Mouse (Mus musculus): ENCODE results near the gene Eef1akmt3. TPM values are rescaled to one million over a fixed set of nuclear protein-coding genes. Genes with fewer than 3 reads are reported as not detected.
"Not testable (repeated sequence)": the region's sequence is repeated elsewhere in the genome, so short reads cannot be mapped to it uniquely, and the experiment has no call there.

The Eef1akmt3 gene
- polyA plus RNA-seq, 1 experiment = 0.40 TPM

DNA sequence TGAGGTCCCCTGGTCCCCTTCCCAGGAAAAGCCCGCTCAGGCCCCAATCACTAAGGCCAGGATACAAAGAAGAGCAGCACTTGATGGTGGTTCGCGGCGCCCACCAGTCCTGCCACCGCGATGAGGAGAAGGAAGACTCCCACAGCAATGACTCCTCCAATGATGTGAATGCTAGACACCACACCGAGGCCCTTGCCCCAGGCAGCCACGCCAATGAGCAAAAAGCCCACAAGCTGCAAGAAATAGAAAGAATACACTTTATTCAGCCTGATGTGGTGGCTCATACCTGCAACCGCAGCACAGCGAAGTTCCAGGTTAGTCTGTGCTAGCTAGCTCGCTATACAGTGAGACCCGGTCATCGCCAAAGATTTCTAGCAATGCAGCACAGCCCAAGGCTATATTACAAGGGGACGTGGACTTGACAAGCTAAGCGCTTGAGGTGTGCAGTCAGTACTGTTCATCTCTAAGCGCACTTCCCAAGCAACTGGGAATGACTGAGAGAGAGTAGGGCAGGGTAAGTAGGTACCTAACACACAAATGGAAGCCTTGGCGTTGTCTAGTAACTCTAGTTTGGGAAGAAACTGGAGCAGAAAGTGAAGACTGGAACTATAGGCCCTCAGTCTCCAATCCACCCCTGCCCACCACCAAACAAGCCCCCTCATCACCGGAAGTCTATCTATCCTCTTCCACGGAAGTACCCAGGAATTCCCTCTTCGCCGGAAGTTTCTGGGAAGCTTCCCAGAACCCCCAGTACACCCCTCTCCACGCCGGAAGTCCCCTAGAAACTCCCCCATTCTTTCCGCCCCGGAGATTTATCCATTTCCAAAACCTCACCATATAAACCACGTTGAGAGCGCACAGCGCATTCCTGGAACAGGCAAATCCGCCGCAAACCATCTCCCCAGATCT, 28.2 kb upstream of the Eef1akmt3 start:
- peak; percentile 94 for DNase-seq (ENCODE audit: low read depth)
- TF ChIP-seq CTCF (IDR thresholded peaks at IDR 0.05; ENCODE audit: borderline replicate concordance, extremely low read depth, insufficient read depth, insufficient read length) (no peak), POLR2A (IDR thresholded peaks at IDR 0.05; ENCODE audit: borderline replicate concordance, extremely low read depth, insufficient read depth, insufficient read length, poor library complexity, severe bottlenecking) (no peak)

DNA sequence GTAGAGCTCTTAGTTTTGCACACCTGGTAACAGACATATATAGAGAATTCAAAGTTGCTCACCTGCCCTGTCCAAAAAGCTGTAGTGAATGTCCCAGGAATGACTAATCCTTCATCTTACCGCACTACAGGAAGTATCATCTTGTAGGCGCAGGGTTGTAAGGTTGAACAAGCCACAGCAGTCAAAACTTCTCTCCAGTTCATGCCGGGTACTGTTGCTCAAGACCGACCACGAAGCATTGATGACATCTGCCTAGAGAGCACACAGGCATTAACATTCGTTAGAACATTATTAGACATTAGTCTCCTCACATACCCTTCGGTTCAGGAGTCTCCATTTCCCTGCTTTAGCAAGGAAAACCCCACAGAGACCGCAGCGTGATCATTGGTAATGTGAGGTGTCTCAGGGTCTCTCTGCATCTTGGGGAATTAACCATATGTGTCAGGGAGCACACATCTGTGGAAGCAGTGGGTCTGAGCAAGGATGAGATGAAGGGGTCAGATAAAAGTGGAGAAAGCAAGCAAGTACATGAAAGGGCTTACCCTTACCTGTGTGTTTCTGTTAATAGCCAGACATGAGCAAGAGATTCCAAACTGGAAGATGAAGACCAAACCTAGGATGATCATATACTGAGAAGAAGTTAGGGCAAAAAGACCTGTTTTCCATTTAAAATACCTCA, 27.2 kb upstream of the Eef1akmt3 start:
- TF ChIP-seq CTCF (IDR thresholded peaks at IDR 0.05; ENCODE audit: borderline replicate concordance, extremely low read depth, insufficient read depth, insufficient read length) = no peak
- TF ChIP-seq POLR2A (IDR thresholded peaks at IDR 0.05; ENCODE audit: borderline replicate concordance, extremely low read depth, insufficient read depth, insufficient read length, poor library complexity, severe bottlenecking) = no peak
- no peak for DNase-seq (ENCODE audit: low read depth)

DNA sequence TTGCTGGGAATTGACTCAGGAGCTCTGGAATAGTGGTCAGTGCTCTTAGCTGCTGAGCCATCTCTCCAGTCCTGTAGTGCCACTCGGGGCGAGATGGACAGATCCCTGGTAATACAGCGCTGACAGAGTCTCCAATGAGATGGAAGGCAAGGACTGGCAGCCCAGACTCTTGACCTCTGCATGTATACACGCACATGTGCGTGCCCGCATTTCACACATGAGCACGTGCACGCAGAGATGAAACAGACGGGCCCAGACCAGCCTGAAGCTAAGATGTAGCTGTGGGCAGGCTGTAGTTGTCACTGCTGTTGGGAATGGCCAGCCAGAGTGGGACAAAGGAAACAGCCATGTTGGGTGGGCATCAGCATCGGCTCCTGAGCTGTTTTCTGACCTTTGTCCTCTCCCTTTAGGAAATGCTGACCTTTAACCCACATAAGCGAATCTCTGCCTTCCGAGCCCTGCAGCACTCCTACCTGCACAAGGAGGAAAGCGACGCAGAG, 25.3 kb upstream of the Eef1akmt3 start:
- no peak for DNase-seq (ENCODE audit: low read depth)
- TF ChIP-seq POLR2A (IDR thresholded peaks at IDR 0.05; ENCODE audit: borderline replicate concordance, extremely low read depth, insufficient read depth, insufficient read length, poor library complexity, severe bottlenecking) = no peak
- TF ChIP-seq CTCF (IDR thresholded peaks at IDR 0.05; ENCODE audit: borderline replicate concordance, extremely low read depth, insufficient read depth, insufficient read length) = no peak

GRCm38 (mm10) chr10:127065981-127066380, 24.7 kb upstream of the Eef1akmt3 start:
- DNase-seq (ENCODE audit: low read depth) = no peak
- TF ChIP-seq POLR2A (IDR thresholded peaks at IDR 0.05; ENCODE audit: borderline replicate concordance, extremely low read depth, insufficient read depth, insufficient read length, poor library complexity, severe bottlenecking) (no peak), CTCF (IDR thresholded peaks at IDR 0.05; ENCODE audit: borderline replicate concordance, extremely low read depth, insufficient read depth, insufficient read length) (no peak)

GRCm38 (mm10) chr10:127063913-127064870, 22.9 kb upstream of the Eef1akmt3 start:
- DNase-seq (ENCODE audit: low read depth) = peak; percentile 64
- TF ChIP-seq POLR2A (IDR thresholded peaks at IDR 0.05; ENCODE audit: borderline replicate concordance, extremely low read depth, insufficient read depth, insufficient read length, poor library complexity, severe bottlenecking) (no peak), CTCF (IDR thresholded peaks at IDR 0.05; ENCODE audit: borderline replicate concordance, extremely low read depth, insufficient read depth, insufficient read length) (no peak)

DNA sequence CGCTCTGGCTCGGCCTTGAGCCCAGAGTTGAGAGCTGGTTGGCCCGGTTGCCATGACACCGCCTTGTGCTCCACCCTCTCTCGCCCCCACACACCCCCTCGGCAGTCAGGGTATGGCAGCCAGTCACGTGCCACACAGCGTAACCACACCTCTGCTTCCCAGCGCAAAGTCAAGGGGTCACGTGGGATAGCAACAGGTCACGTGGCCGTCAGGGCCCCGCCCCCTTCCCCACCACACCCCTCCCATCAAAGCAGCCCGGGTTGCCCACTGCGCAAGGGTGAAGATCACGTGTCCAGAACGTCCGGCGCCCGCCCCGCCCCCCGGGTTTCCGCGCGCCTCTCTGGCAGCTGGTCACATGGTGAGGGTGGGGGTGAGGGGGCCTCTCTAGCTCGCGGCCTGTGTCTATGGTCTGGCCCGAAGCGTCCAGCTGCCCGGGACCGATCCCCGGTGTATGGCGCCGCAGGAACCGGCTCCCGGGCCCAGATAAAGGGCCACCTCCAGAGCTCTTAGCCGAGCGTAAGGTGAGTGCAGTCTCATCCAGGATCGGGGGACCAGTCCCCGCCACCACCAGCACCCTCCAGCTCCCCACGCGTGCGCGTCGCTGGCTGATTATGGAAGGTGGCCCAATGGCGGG, 22.0 kb upstream of the Eef1akmt3 start, which contains the start of gene Cdk4:
Gene Cdk4, plus strand, starts transcription at position 296 of the 634 bp plus-strand sequence.
- TF ChIP-seq CTCF (IDR thresholded peaks at IDR 0.05; ENCODE audit: borderline replicate concordance, extremely low read depth, insufficient read depth, insufficient read length) (no peak), POLR2A (IDR thresholded peaks at IDR 0.05; ENCODE audit: borderline replicate concordance, extremely low read depth, insufficient read depth, insufficient read length, poor library complexity, severe bottlenecking) (peak; percentile 70; the same call in 1 of the 2 replicates)
- DNase-seq (ENCODE audit: low read depth) = peak; percentile 100

DNA sequence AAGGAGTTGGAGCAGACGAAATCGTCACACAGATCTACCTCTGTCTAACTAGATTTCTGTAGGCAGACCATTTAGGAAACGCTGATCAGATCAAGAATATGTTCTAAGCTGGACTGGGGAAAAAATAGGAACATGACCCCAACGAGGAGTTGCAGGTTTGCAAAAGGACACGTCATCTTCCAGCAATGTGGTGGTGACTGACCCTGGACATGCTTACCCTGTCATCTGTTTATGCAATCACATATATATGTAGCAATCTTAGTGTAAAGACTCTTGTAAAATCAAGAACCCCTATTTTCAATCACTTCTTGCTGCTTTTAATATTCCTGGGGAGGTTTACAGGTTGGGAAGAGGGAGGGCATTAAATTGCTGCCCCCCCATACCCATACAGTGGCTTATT, 21.2 kb upstream of the Eef1akmt3 start:
- no peak for DNase-seq (ENCODE audit: low read depth)
- no peak for TF ChIP-seq POLR2A (IDR thresholded peaks at IDR 0.05; ENCODE audit: borderline replicate concordance, extremely low read depth, insufficient read depth, insufficient read length, poor library complexity, severe bottlenecking)
- no peak for TF ChIP-seq CTCF (IDR thresholded peaks at IDR 0.05; ENCODE audit: borderline replicate concordance, extremely low read depth, insufficient read depth, insufficient read length)

GRCm38 (mm10) chr10:127062101-127062500, 20.8 kb upstream of the Eef1akmt3 start:
- not testable (repeated sequence) for DNase-seq (ENCODE audit: low read depth)

DNA sequence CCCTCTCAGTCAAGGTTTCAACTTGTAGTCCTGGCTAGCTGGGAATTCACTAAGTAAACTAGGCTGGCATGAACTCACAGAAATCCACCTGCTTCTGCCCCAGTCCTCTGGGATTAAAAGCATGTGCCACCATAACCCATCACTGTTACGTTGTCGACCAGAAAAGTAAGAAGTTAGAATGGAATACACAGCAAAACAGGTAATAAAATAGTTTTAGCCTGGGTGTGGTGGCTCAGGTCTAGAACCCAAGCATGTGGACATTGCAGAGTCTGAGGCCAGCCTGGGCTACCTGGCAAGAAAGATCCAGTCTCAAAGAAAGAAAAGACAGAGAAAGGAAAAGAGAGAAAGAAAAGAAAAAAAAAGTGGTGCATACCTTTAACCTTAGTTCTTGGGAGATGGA, 20.2 kb upstream of the Eef1akmt3 start:
- no peak for TF ChIP-seq POLR2A (IDR thresholded peaks at IDR 0.05; ENCODE audit: borderline replicate concordance, extremely low read depth, insufficient read depth, insufficient read length, poor library complexity, severe bottlenecking)
- TF ChIP-seq CTCF (IDR thresholded peaks at IDR 0.05; ENCODE audit: borderline replicate concordance, extremely low read depth, insufficient read depth, insufficient read length) = no peak
- no peak for DNase-seq (ENCODE audit: low read depth)

- DNase-seq (ENCODE audit: low read depth) = peak; percentile 60
- no peak for TF ChIP-seq CTCF (IDR thresholded peaks at IDR 0.05; ENCODE audit: borderline replicate concordance, extremely low read depth, insufficient read depth, insufficient read length)
- no peak for TF ChIP-seq POLR2A (IDR thresholded peaks at IDR 0.05; ENCODE audit: borderline replicate concordance, extremely low read depth, insufficient read depth, insufficient read length, poor library complexity, severe bottlenecking)
Measured at GRCm38 (mm10) chr10:127061085-127061484, 19.8 kb upstream of the Eef1akmt3 start.
